Mouse (Mus musculus) myocyte (in vitro differentiated cells): Measurements from ENCODE around the gene Phyhd1. TPM values are rescaled to one million over a fixed set of nuclear protein-coding genes. Genes with fewer than 3 reads are reported as not detected.

Source experiments
- H3K27me3 ChIP-seq: one replicate; pipeline ENCODE4 v1.6.1; 2011; ENCODE audit not compliant: control insufficient read depth, insufficient read depth, insufficient read length
- H3K36me3 ChIP-seq: one replicate; pipeline ENCODE4 v1.6.1; 2011; ENCODE audit not compliant: control insufficient read depth, insufficient read depth
- H3K4me2 ChIP-seq: one replicate; pipeline ENCODE4 v1.6.1; 2011; ENCODE audit warnings: low read depth, control low read depth
- H3K4me3 ChIP-seq: one replicate; pipeline ENCODE4 v1.5.1; 2011; ENCODE audit warnings: mild to moderate bottlenecking, control low read depth, moderate library complexity
- H3K79me2 ChIP-seq: one replicate; pipeline ENCODE4 v1.6.1; 2011; ENCODE audit not compliant: control insufficient read depth, insufficient read depth
- H3ac ChIP-seq: one replicate; pipeline ENCODE4 v1.6.1; 2011; ENCODE audit not compliant: control insufficient read depth, insufficient read length
- CEBPB ChIP-seq: IDR thresholded peaks from 2 replicates; pipeline ENCODE4 v1.6.1; 2011; ENCODE audit warnings: mild to moderate bottlenecking, moderate library complexity; ENCODE audit not compliant: poor library complexity, insufficient read depth, severe bottlenecking
- E2F4 ChIP-seq: IDR thresholded peaks from one replicate; pipeline ENCODE4 v1.6.1; 2011; ENCODE audit warnings: mild to moderate bottlenecking, control low read depth, moderate library complexity; ENCODE audit not compliant: insufficient read depth
- MAX ChIP-seq: IDR thresholded peaks from one replicate; pipeline ENCODE4 v1.6.1; 2011; ENCODE audit warnings: low read depth, mild to moderate bottlenecking, control low read depth
- MYOD1 ChIP-seq, 3 experiments: IDR thresholded peaks; one replicate each; pipeline ENCODE4 v1.6.1; 2011; ENCODE audit warnings: control low read depth in 2 of 3, low read depth in 2 of 3, mild to moderate bottlenecking in 2 of 3, moderate library complexity in 1 of 3; ENCODE audit not compliant: insufficient read length in 2 of 3, control insufficient read depth in 1 of 3
- MYOG ChIP-seq, 3 experiments: IDR thresholded peaks; one replicate each; pipeline ENCODE4 v1.6.1; 2011; ENCODE audit warnings: control low read depth in 2 of 3, low read depth in 2 of 3, mild to moderate bottlenecking in 2 of 3; ENCODE audit not compliant: insufficient read length in 2 of 3, control insufficient read depth in 1 of 3, insufficient read depth in 1 of 3
- POLR2A ChIP-seq: IDR thresholded peaks from one replicate; pipeline ENCODE4 v1.6.1; 2011; ENCODE audit warnings: low read depth, mild to moderate bottlenecking, control low read depth, moderate library complexity; ENCODE audit not compliant: insufficient read length
- POLR2AphosphoS2 ChIP-seq: IDR thresholded peaks from one replicate; pipeline ENCODE4 v1.6.1; 2011; ENCODE audit warnings: low read depth, control low read depth; ENCODE audit not compliant: insufficient read length
- REST ChIP-seq: IDR thresholded peaks from one replicate; pipeline ENCODE4 v1.6.1; 2011; ENCODE audit warnings: mild to moderate bottlenecking, control low read depth, moderate library complexity; ENCODE audit not compliant: insufficient read depth, insufficient read length
- SRF ChIP-seq: IDR thresholded peaks from one replicate; pipeline ENCODE4 v1.6.1; 2011; ENCODE audit warnings: low read depth; ENCODE audit not compliant: control insufficient read depth, insufficient read length
- TCF12 ChIP-seq: IDR thresholded peaks from one replicate; pipeline ENCODE4 v1.6.1; 2011; ENCODE audit warnings: mild to moderate bottlenecking, control low read depth; ENCODE audit not compliant: poor library complexity, insufficient read depth, severe bottlenecking
- TCF3 ChIP-seq: IDR thresholded peaks from one replicate; pipeline ENCODE4 v1.6.1; 2011; ENCODE audit warnings: low read depth, control low read depth; ENCODE audit not compliant: insufficient read length
- USF1 ChIP-seq: IDR thresholded peaks from one replicate; pipeline ENCODE4 v1.6.1; 2011; ENCODE audit warnings: low read depth, mild to moderate bottlenecking, control low read depth, moderate library complexity
- polyA plus RNA-seq: library from polyadenylated mRNA; unstranded; fragments of >200 nt; fragmentation: generic; extraction: Trizol; gene quantifications from one replicate; pipeline ENCODE4 v1.2.1, GENCODE M21; 2012; ENCODE audit warnings: missing spikeins

The Phyhd1 gene
- polyA plus RNA-seq: 14.7 TPM

DNA sequence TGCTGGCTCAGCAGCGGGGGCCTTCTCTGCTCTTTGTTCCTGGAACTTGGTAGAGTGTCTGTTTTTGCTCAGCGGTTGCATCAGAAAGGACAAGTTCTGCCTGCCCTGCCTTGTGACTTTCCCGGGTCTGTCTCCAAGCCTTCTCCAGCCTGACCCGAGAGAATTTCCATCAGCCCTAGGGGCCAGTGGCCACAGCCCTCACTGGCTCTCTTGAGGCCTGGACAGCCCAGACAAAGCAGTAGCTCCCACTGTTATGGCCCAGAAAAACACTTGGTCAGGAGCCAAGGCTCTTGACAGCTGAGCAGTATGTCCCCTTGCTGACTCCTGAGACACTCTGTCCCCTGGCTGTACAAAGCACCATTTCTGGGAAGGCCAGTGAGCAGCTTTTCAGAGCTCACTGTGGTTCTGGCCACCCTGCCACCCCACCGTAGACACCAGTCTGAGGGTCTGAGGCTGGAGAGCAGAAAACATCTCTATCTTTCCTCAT is at the start of gene Phyhd1:
TSS of gene Phyhd1 (plus strand) at position 437 of the 487 bp plus-strand sequence.
- no peak for TF ChIP-seq REST
- no peak for TF ChIP-seq USF1
- no peak for TF ChIP-seq E2F4
- TF ChIP-seq MAX: no peak
- peak in 2 of 3 experiments; percentile 56 to 65 for TF ChIP-seq MYOD1 (IDR thresholded peaks at IDR 0.05; ENCODE audit: control insufficient read depth in 1 of 3, insufficient read length in 2 of 3, low read depth in 2 of 3)
- TF ChIP-seq CEBPB: peak; percentile 91
- peak in 2 of 3 experiments; percentile 43 to 75 for TF ChIP-seq MYOG (IDR thresholded peaks at IDR 0.05; ENCODE audit: control insufficient read depth in 1 of 3, insufficient read depth in 1 of 3, insufficient read length in 2 of 3, low read depth in 2 of 3)
- TF ChIP-seq TCF3: no peak
- TF ChIP-seq POLR2A: peak; percentile 28
- TF ChIP-seq TCF12: no peak
- peak; percentile 48 for TF ChIP-seq POLR2AphosphoS2
- TF ChIP-seq SRF: no peak
- Histone ChIP-seq H3K4me2 (peak within 1 kb of the TSS; percentile 72), H3K27me3 (no peaks in the 10 kb centered on the region), H3ac (no peak within 1 kb of the TSS), H3K36me3 (peaks cover 39% of the 10 kb centered on the region), H3K79me2 (peaks cover 10% of the 10 kb centered on the region), H3K4me3 (peak within 1 kb of the TSS; percentile 10)

DNA sequence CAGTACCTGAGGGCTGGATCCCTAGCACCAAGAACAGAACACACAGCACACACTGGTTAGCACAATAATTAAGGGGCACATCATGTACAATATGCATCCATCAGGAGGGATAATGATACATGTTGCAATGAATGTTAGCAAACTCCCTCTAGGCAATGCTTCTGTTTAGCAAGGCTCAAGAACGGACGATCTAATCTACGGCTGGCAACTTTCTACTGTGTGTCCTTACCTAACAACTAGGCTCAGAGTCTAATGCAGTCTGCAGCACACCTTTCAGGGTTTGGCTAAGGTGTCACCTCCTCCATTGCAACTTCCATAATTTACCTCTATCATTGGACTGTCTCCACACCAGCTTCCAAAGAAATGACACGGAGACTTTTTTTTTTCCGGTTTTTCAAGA is 49.7 kb upstream of the Phyhd1 start:
- H3K79me2 ChIP-seq: no peaks in the 10 kb centered on the region
- H3K27me3 ChIP-seq: peaks cover 4% of the 10 kb centered on the region
- no peak overlapping the region for H3K4me2 ChIP-seq
- no peak overlapping the region for H3ac ChIP-seq
- H3K36me3 ChIP-seq: no peaks in the 10 kb centered on the region
- TF ChIP-seq TCF12 (no peak), E2F4 (no peak), POLR2AphosphoS2 (no peak), USF1 (no peak), POLR2A (no peak), TCF3 (no peak), CEBPB (no peak), REST (no peak), MYOD1 (IDR thresholded peaks at IDR 0.05; ENCODE audit: control insufficient read depth in 1 of 3, insufficient read length in 2 of 3, low read depth in 2 of 3) (no peak), MAX (no peak), MYOG (IDR thresholded peaks at IDR 0.05; ENCODE audit: control insufficient read depth in 1 of 3, insufficient read depth in 1 of 3, insufficient read length in 2 of 3, low read depth in 2 of 3) (no peak), SRF (no peak)
- H3K4me3 ChIP-seq: no peak overlapping the region

- H3K27me3 ChIP-seq: no peaks in the 10 kb centered on the region
- H3ac ChIP-seq: no peak overlapping the region
- H3K79me2 ChIP-seq: peaks cover 29% of the 10 kb centered on the region
- TF ChIP-seq POLR2AphosphoS2 (no peak), SRF (no peak), USF1 (no peak), MYOD1 (IDR thresholded peaks at IDR 0.05; ENCODE audit: control insufficient read depth in 1 of 3, insufficient read length in 2 of 3, low read depth in 2 of 3) (no peak), CEBPB (no peak), E2F4 (no peak), TCF12 (no peak), MYOG (IDR thresholded peaks at IDR 0.05; ENCODE audit: control insufficient read depth in 1 of 3, insufficient read depth in 1 of 3, insufficient read length in 2 of 3, low read depth in 2 of 3) (no peak), REST (no peak), POLR2A (no peak), MAX (no peak), TCF3 (no peak)
- H3K4me2 ChIP-seq: no peak overlapping the region
- peaks cover under 1% of the 10 kb centered on the region for H3K36me3 ChIP-seq
- no peak overlapping the region for H3K4me3 ChIP-seq
These were observed 30.4 kb upstream of the Phyhd1 start for GRCm38 (mm10) chr2:30235593-30235992.

DNA sequence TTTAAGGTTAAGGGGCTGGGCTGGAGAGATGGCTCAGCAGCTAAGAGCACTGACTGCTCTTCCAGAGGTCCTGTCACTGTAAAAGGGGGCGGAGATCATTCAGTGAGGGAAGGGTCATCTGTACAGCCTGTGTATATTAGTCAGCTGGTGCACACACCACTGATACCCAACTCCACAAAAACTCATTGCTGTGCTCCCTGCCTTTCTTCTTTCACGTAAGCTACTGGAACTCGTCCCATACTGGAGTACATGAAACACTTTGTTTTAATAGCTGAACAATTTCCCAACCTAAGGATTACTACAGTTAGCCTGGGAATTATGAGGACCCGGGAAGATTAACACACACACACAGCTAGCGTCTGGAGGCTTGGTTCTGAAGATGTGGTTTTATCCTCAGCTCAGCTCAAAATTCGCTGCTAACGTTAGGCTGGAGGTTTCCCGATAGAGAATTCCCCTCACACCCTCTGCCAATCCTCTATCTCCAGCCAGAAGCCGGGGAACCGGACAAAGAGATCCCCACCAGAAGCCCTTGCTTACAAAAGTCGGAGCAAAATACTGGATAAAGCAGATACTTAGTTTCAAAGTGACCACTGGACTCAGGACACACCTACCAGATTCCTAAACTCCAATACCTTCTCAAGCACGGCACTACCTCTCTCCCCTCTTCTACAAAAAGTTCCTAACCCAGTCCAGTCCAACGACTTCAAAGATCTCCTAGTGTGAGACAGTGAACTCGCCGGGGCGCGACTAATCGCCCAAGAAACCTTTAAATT is 29.4 kb upstream of the Phyhd1 start:
- Histone ChIP-seq H3K4me2 (peak overlapping the region; percentile 95), H3K4me3 (peak overlapping the region; percentile 78), H3ac (peak overlapping the region; percentile 96), H3K79me2 (peaks cover 39% of the 10 kb centered on the region), H3K36me3 (peaks cover 9% of the 10 kb centered on the region), H3K27me3 (no peaks in the 10 kb centered on the region)
- TF ChIP-seq POLR2A: peak; percentile 49
- TF ChIP-seq TCF12: no peak
- TF ChIP-seq CEBPB: no peak
- TF ChIP-seq POLR2AphosphoS2: no peak
